Mouse (Mus musculus) heart, adult 2 months (tissue): ENCODE measurements around the gene Dscam.

Experiments
- CTCF ChIP-seq: fragments of 200-600 bp; IDR thresholded peaks from 2 replicates; pipeline ENCODE4 v1.8.1; 2022; ENCODE audit warnings: antibody characterized with exemption, mild to moderate bottlenecking, moderate library complexity
- EP300 ChIP-seq: fragments of 200-500 bp; IDR thresholded peaks from 2 replicates; pipeline ENCODE4 v1.6.1; 2011; ENCODE audit warnings: low read depth, low read length, control low read depth; ENCODE audit not compliant: insufficient read depth
- POLR2A ChIP-seq: fragments of 200-500 bp; IDR thresholded peaks from 2 replicates; pipeline ENCODE4 v1.6.1; 2011; ENCODE audit warnings: mild to moderate bottlenecking, low read depth, low read length, control low read depth; ENCODE audit not compliant: insufficient read depth

GRCm38 (mm10) chr16:96761225-96761624, 409.3 kb downstream of the Dscam start:
- TF ChIP-seq POLR2A (no peak), CTCF (no peak), EP300 (no peak)
